Mouse (Mus musculus): ENCODE results near the gene Ccl7.

Gene Ccl7

DNA sequence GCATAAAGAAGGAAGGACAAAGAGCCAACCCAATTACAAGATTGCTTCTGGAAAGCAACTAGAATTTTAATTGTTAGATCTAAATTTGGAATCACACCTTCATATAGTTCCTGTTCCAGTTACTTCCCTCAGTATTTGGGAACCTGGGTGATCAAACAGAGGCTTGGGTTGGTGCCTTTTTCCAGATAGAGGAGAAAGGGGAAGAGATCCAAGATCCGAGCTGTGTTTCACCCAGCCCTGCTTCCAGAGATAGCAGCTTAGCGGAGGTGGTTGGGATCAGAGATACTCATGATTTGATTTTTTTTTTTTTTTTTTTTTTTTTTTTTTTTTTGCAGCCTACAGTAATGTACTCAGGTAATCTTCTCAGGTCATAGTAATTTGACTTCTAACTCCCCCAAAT is 9.7 kb upstream of the Ccl7 start:
- DNase-seq, result no peak

DNA sequence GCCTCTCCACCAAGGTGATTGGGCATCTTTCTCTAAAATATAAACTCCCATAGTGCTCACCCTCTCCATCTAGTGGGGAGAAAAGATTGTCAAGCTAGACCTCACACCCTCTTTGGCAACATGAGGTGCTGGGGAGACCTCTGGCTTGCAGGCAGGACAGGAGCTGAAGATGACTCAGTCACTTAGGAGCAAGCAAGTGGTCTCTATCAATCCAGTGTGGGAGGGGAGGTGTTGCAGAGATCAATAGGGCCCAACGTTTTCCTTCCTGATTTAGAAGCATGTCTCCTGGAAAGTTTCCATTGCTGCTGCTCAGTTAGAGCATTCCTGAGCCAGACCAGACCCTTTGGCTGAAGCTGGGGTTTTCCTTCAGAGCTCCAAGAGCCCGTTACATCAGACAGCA is 7.0 kb upstream of the Ccl7 start, which contains the start of gene Gm17268:
Gene Gm17268, minus strand, starts transcription at position 28 of the 400 bp plus-strand sequence.
- no peak for DNase-seq

DNA sequence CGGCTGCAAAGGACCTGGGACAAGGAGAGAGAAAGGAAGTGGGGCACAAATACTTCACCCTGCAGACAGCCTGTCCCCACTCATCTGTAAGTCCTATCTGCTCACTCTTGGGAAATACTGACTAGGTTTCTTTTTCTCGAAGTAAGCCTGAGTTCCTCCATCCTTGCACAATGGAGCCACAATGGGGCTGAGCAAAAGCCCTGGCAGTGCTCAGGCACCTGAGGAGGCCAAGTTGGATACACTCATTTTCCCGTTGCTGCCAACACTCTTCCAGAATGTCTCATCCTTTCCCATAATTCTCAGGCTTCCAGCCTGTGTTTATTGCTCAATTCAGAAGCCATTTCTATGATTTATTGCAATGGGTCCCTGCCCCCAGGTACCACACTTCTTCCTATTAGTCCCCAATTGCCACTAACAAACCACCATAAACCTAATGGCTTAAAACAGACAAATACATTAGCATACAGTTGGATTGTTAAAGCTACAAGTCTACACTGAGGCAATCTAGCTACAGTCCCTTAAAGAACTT is 6.3 kb upstream of the Ccl7 start:
- no peak for DNase-seq

DNA sequence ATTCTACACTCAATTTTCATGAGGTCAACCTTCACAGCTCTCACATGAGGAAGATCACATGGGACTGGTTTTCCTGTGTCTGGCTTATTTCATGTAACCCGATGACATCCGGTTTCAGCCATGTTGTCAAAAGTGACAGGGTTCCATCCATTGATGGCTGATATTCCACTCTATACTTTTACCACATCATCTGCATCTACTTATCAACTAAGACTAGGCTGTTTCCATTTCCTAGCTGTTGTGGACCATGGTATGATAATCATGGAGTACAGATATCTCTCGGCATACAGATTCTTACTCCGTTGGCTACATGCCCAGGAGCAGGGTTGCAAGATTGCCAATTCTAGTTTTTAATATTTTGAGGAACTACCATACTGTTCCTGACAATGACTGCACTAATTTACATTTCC is 3.8 kb upstream of the Ccl7 start:
- DNase-seq, result no peak

DNA sequence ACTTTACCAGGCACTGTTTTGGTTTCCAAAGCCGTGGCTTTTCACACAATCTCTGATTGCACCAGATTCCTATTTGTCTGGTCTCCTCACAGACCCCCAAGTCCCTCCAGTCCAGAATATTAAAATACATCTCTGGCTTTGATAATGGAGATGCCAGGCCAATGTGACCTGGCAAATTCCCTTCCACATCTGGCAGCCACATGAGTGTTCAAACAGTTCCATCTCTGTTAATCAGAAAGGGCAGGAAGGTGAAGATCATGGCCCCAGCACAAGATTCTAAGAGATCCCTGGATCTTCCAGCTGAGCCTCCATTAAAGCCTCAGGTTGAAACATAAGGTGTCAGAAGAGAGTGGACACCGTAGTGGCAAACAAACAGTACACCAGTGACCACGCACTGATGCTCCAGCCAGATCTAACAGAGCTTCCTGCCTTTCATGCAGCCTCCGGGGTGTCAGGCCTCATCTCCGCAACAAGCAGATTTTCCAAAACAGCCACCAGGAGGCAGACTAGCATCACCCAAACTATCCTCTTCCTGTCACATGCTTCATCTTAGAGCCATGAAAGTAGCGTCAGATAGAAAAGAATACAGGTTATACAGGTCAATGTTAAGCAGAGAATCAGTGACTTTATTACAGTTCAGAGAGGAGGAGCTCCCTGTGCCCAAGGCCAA is 2.4 kb downstream of the Ccl7 start:
- peak; percentile 62 for DNase-seq

DNA sequence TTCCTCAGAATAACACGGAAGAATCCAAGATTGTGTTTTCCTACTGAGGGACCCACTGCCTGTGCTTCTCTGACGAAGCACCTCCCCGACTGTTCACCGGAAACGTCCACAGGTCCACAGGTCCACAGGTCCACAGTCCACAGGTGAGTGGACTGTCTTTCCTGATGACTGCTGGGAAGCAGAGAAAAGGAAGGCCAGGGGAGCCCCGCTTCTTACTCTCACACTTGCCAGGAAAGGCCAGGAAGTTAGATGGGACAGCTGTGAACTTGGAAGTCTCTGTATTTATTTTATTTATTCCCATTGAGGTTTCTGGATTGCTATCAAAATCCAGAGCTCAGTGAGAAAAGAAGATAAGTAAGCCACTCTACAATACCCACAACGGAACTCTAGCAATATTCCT is 8.3 kb downstream of the Ccl7 start:
- no peak for DNase-seq

DNA sequence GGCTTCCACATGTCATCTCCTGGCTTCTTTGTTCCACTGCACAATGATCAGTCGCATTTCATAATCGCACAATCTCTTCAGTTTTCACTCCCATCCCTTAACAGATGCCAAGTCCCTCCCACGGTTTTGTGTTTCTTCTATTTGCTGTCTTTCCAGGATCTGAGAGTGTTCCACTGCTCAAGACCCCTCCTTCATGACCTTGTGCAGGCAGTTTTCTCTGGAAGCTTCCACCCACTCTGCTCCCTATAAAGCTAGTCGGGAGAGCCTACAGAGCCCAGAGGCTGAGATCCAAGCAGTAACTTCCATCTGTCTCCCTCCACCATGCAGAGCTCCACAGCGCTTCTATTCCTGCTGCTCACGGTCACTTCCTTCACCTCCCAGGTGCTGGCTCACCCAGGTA is 12.1 kb downstream of the Ccl7 start, which contains the start of gene Ccl11:
Gene Ccl11, plus strand, starts transcription at position 178 of the 400 bp plus-strand sequence.
- DNase-seq, result no peak

DNA sequence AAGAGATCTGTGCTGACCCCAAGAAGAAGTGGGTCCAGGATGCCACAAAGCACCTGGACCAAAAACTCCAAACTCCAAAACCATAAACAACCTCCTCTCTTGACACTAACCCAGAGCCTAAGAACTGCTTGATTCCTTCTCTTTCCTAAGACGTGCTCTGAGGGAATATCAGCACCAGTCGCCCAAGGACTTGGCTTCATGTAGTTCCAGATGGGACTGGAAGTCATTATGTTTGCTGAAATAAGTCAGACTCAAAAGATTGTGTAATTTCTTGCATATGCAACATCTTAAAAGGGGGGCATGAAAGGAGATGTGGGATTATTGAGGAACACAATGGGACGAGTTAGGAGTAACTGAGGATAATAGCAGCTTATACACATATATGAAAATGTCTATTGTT is 16.7 kb downstream of the Ccl7 start:
- DNase-seq, result no peak

DNA sequence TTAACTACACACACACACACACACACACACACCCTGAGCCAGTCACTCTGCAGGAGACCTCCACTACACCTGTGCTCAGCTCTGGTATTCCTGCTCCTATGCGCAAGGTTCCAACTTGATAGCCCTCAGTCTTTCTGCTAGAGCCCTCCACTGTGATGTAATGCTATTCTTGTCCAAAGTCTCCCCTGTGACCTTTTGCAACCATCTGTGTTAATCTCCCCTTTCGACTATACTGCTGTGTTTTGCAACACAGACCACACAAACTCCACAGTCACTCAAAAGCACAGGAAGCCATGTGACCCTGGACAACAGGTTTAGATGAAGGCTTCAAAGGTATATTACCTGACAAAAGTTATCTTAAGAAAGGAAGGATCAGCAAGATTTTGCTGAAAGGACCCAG is 17.9 kb downstream of the Ccl7 start:
- no peak for DNase-seq

DNA sequence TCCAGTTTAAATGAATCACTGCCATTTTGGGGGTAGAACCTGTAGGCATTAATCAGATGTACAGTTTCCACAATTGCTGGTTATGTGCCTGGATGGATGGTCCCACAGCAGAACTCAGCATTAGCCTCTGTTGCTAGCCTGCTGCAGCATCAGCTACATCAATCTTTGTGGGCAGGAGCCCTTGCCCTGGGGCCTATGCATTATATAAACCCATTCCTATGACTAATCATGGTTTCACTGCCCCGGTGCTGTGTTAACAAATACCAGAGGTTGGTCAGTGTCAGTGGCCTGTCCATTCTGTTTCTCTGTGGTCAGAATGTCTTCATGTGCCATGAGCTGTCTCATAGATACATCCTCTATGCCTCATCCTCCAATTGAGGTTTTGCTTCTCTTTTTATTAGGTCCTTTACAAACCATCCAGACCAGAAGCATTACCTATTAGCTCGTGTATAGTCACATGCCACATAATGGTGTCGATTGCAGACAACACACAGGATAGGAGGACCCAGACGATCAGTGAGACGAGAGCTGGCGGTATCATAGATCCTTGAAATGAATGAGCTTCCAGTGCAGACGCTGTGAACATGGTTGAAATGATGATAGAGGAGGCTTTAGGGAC is 21.6 kb downstream of the Ccl7 start:
- no peak for DNase-seq

DNA sequence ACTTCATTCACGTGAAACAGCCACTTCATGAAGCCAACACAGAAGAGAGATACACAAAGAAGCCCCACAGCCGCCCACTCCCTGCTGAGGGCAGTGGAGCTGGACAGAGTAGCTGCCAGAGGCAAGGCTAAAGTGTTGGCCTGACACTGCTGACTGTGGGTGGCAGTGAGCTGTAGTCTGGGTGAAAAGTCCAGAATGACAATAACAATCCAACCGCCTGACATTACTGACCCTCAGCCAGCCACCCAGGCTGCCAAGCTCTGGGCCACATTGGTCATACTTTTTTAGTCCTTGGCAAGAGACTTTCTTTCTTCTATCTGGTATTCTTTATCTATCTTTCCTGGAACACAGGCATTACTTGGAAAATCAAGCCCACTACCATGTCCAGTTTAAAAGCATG is 25.6 kb downstream of the Ccl7 start:
- no peak for DNase-seq

DNA sequence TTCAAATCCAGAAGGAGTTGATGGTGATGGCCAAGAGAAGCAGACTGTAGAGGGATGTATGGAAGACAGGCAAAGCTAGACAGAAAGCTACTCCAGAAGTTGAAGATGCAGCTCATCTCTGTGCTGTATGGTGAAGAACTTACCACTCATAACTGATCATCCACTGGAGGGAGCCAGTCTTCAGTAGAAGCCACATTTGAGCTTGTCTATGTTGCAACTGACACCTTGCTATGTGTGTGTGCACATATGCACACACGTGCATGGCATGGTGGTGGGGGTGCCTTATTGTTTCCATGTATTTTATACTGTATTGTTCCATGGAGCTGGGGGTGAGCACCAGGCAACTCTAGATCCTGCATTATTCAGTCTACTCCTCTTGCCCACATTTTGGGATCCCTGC is 26.9 kb downstream of the Ccl7 start:
- DNase-seq, result no peak

DNA sequence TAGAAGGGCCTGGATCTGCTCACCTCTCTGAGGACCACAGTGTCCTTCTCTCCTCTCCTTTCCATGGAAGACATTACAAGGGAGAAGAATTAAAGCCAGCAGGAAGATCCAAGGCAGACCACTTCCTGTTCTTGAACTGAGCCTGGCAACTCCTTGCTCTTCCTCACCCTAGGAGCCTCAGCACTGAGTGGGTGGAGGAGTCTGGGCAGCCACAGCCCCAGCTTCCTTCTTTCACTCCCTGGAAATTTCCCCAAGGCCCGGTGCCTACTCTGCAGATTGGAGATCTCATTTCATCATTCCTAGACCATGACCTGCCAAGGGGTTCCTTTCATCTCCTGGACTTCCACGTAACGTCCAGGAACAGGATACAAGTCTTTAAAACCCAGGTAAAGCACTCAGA is 27.5 kb downstream of the Ccl7 start:
- no peak for DNase-seq

DNA sequence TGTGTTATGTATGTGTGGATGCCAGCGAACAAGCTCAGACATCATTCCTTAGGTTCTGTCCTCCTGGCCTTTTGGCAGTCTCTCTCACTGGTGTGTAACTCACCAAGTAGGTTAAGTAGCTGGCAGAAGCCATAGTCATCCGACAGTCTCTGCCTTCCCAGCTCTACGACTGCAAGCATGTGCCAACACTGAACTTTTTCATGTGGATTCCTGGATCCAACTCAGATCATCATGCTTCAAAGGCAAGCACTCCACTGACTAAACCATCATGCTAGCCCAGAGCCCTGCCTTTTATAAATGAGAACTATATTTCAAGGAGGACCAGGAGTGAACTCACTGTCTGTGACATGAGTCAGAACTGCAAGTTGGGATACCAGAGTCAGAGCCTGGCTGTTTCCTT is 28.2 kb downstream of the Ccl7 start:
- DNase-seq, result no peak

DNA sequence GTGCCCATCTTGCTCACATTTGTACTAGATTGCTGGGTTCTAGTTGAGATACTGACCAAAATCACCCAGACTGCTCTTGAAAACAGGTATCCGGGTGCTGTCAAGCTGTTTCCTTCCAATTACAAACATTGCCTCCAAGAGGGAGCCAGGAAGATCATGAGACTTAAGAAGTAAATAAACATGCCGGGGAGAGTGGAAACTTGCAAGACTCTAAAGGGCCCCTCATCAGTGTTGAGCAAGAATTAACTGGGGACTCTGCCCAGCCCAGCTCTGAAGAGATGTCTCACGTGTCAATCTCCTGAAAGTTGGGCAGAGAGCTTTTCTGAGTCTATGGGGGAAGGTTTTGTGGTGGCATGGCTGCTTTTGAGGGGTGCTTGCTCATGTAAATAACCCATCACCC is 31.5 kb downstream of the Ccl7 start:
- DNase-seq, result no peak

DNA sequence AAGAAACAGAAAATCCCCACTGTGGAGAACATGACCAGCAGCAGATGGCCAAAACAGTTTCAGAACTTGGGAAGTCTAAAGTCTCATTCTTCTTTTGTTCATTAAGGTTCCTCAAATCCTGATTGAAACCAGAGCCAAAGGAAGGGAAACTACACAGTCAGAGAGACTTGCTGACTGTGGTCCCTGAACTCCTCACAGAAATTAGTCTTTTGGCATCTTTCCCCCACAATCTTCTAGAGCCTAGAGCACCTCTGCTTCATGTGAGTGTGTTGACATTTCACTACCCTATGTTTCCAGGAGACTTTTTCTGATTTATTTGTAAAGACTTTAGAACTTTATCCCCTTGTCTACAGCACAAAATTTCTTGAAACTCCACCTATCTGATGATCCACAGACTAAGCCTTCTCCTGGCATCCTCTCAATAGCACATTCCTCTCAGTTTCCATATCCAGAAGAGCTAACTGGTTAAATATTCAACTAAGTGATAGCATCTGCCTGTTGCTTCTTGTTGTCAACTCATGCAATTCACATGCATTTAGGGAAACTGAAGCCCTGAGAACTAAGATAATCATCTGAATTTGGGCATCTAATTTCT is 32.7 kb downstream of the Ccl7 start:
- DNase-seq, result no peak

DNA sequence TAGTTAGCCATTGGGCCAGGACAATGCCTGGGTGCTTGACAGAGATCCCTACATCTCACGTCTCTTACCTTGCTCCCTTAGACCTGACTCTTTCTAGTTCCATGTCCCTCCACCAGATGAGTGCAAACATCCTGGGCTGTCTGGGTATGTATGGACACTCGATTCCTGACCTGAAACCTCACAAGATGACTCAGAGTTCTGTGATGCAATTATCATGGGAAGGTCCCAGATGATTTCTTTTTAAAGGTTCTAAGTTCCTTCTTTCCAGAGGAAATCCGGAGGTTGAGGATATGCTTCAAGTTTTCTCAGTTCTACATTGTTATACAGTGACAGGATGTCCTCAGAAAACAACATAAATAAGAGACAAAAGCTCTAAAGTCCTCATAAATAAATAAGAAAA is 35.4 kb downstream of the Ccl7 start:
- DNase-seq, result no peak

DNA sequence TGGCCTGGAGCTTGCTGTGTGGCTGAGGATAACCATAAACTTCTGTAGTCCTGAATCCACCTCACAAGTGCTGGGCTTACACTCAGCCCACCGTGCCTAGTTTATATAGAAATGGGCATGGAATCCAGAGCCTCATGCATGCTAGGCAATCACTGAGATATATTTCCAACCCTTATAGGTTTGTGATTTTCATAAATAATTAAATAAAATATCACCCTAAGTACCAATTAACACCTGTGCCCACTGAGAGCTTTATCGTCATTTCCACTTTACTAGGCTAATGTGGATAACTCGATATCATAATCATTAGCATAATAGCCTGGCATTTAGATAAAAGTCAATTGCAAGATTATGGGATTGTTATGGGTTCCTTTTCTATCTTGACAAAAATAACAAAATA is 38.8 kb downstream of the Ccl7 start:
- no peak for DNase-seq

All from embryo, embryonic 11 days (tissue).